Mouse (Mus musculus) urinary bladder, adult 2 months (tissue): ENCODE measurements around the gene Nrm. TPM values are rescaled to one million over a fixed set of nuclear protein-coding genes. Genes with fewer than 3 reads are reported as not detected.

Source experiments
- DNase-seq: peaks from one replicate; pipeline ENCODE4 v3.0.0; 2022; ENCODE audit warnings: low spot score
- polyA plus RNA-seq: library from polyadenylated mRNA; depleted of rRNA; stranded (reverse); fragments of >200 nt; gene quantifications from 2 replicates; pipeline ENCODE4 v1.2.3, GENCODE M21; 2012; rRNA removed

Gene Nrm
- polyA plus RNA-seq, 1 experiment = 11.6 TPM

DNA sequence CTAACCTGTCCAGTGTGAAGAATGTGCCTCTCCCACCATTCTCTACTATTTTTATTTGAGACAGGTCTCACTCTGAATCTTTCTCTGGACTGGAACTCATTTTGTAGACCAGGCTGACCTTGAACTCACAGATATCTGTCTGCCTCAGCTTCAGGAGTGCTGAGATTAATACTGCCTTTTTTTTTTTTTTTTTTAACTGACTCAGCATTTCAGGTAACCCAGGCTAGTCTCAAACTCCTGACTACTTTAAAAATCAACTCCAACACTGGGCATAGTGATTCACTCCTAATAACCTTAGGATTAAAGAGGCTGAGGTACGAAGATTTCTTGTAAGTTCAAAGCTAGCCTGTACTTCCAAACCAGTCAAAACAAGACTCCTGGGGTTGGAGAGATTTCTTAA lies 44.5 kb downstream of the Nrm start:
- DNase-seq = no peak

DNA sequence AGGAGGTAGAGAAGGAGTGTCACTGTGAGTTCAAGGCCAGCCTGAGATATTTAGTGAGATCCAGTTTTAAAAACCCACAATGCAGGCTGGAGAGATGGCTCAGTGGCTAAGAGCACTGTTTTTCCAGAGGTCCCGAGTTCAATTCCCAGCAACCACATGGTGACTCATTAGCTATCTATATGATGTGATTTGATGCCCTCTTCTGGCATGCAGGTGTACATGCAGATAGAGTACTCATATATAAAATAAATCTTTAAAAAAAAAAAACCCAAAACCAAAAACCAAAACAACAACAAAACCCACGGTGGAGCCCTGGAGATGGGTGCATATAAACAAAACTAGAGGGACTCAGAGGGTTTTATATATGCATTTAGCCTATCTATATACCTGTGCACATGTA lies 46.5 kb downstream of the Nrm start:
- no peak for DNase-seq

DNA sequence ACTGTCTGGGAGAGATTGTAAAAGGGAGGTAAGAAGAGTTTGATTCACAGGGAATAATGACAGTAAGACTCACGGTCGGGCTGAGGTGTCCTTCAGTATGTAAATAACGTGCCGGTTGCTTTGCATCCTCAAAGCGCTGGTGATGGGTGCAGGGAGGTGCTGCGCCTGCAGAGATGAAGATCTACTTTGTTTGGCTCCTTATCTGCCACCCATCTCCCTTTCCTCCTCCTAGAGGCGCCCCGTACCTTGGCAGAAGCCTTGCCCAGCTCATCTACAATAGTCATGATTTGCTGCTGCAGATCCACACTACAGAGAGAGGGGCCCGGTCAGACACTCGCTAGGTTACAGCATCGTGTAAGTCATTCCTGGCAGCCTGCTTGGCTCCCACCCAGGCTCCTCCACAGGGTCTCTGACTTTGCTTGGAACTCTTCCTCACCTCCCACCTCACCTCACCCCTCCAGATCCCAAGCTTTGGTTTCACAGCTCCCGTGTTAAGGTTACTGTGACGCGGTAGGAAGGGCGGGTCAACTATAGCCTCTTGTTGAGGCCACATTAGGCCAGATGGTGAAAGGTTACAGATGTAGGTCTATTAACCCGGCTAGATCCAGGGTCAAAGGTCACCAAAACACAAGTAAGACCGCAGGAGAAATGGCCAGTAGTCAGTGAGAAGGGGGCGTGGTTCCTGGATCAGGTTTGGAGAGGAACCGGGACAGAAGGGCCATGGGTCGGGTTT lies 48.2 kb downstream of the Nrm start:
- no peak for DNase-seq

DNA sequence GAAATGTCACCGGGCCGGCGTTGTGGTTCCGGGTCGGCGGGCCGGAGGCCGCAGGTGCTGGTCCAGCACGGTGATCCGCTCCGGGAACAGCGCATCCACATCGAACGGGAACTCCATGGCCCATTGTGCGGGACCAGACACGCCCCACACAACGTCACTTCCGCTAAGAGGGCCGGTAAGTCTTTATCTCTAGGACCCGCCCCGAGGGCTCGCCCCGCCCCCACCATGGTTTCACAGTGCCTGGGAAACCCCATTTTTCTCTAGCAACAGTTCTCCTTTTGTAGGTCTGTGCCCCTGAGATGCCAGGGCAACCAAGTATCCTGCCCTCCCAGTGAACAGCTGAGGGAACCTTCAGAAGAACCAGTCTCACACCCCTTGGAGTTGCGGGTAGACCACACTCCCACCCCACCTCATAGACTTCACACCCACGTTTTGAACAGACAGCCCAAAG lies 48.8 kb downstream of the Nrm start, which contains the start of gene Atat1:
TSS of gene Atat1 (minus strand) at position 157 of the 451 bp plus-strand sequence.
- DNase-seq = peak; percentile 79

DNA sequence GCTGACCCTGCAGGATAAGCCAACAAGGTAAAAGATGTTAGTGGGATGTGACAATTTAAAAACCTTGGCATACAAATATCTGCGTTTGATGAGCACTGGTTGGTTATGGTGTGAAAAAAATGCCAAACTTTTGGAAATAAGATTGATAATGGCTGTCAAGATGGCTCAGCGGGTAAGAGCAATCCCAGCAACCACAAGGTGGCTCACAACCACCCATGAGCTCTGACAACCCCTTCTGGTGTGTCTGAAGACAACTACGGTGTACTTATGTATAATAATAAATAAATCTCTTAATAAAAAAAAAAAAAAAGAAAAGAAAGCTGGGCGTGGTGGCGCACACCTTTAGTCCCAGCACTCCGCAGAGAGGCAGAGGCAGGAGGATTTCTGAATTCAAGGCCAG lies 53.9 kb downstream of the Nrm start:
- DNase-seq = no peak

Other genes with a start within 250 kb of the Nrm start
- gene Gm9573, start 234.7 kb upstream of the Nrm start, polyA plus RNA-seq = not detected in 2 replicates
- gene Mucl3, start 217.6 kb upstream of the Nrm start, polyA plus RNA-seq = 0.04 and 0.07 TPM in 2 replicates
- 21.3 and 21.8 TPM in 2 replicates for gene Vars2, start 193.7 kb upstream of the Nrm start, polyA plus RNA-seq
- 19.8 and 22.4 TPM in 2 replicates for gene Gtf2h4, start 187.6 kb upstream of the Nrm start, polyA plus RNA-seq
- 20.2 and 28.6 TPM in 2 replicates for gene Ddr1, start 156.7 kb upstream of the Nrm start, polyA plus RNA-seq
- 55.3 and 73.7 TPM in 2 replicates for gene Ier3, start 39.6 kb upstream of the Nrm start, polyA plus RNA-seq
- gene Flot1, start 38.1 kb upstream of the Nrm start, polyA plus RNA-seq = 156 and 192 TPM in 2 replicates
- gene Tubb5, start 23.0 kb upstream of the Nrm start, polyA plus RNA-seq = 257 TPM in 2 replicates
- gene Mdc1, start 19.8 kb upstream of the Nrm start, polyA plus RNA-seq = 10.4 and 14.2 TPM in 2 replicates
- gene Ppp1r18, start 4.3 kb downstream of the Nrm start, polyA plus RNA-seq = 55.2 and 57.5 TPM in 2 replicates
- 53.4 and 57.7 TPM in 2 replicates for gene Dhx16, start 18.5 kb downstream of the Nrm start, polyA plus RNA-seq
- gene 2310061I04Rik, start 36.1 kb downstream of the Nrm start, polyA plus RNA-seq = 29.6 and 35.9 TPM in 2 replicates
- 45.9 and 58.8 TPM in 2 replicates for gene Atat1, start 48.8 kb downstream of the Nrm start, polyA plus RNA-seq
- 77.9 and 90.8 TPM in 2 replicates for gene Mrps18b, start 55.1 kb downstream of the Nrm start, polyA plus RNA-seq
- gene Ppp1r10, start 55.1 kb downstream of the Nrm start, polyA plus RNA-seq = 25.8 and 26.0 TPM in 2 replicates
- 58.4 and 74.6 TPM in 2 replicates for gene Abcf1, start 108.4 kb downstream of the Nrm start, polyA plus RNA-seq
- gene Gnl1, start 118.5 kb downstream of the Nrm start, polyA plus RNA-seq = 28.5 and 39.5 TPM in 2 replicates
- 22.2 and 23.7 TPM in 2 replicates for gene Prr3, start 118.9 kb downstream of the Nrm start, polyA plus RNA-seq
- 1.5 and 2.0 TPM in 2 replicates for gene H2-T24, start 159.2 kb downstream of the Nrm start, polyA plus RNA-seq
- 189 and 190 TPM in 2 replicates for gene H2-T23, start 171.5 kb downstream of the Nrm start, polyA plus RNA-seq
- 66.8 and 76.7 TPM in 2 replicates for gene H2-T22, start 181.4 kb downstream of the Nrm start, polyA plus RNA-seq
- 0.06 TPM in 1 of 2 replicates, not detected in the other for gene Gm6034, start 181.6 kb downstream of the Nrm start, polyA plus RNA-seq
- 0.09 and 0.14 TPM in 2 replicates for gene Gm11127, start 197.1 kb downstream of the Nrm start, polyA plus RNA-seq